Mouse (Mus musculus): ENCODE measurements around the gene Mknk2.

DNA sequence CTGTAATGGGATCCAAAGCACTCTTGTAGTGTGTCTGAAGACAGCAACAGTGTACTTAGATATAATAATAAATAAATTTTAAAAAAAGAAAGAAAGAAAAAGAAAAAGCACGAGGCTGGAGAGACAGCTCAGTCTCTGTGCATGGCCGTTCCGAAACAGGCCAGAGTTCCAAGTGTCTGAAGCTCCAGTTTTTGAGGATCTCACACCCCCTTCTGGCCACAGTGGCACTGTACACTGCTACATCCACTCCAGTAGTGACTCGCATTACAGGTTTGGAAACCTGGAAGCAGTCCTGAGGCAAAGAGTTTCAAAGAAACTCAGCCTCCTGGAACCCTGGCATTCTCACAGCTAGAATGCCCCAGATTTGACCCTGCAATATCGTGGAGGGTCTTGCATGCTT, 9.9 kb upstream of the Mknk2 start:
- TF ChIP-seq CTCF (IDR thresholded peaks at IDR 0.05; ENCODE audit: extremely low read depth, insufficient read length, insufficient replicate concordance, low read depth, low read length) (peak; percentile 70; the same call in 1 of the 2 replicates), POLR2A (IDR thresholded peaks at IDR 0.05; ENCODE audit: low read depth, low read length) (no peak)

Data from small intestine, adult 2 months (tissue).